Mouse (Mus musculus): Measurements from ENCODE around the gene Fam183b.
"Not testable (repeated sequence)": the region's sequence is repeated elsewhere in the genome, so short reads cannot be mapped to it uniquely, and the experiment has no call there.

The Fam183b gene

DNA sequence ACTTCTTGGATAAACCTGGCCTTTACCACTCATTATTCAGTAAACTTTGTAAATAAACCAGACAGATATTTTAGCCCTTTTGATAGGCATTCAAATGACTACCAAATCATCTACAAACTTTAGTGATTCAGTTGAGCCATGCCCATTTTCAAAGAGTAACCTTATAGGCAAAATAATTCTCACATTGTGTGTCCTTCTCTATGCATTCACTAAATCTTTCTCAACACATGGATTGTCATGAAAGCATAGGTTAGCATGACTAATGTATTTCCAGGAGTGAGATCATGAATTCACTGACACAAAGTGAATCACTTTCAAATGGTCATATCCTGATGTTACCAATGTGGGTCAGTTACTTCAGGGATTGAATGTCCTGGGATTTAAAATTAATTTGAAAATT is 28.9 kb downstream of the Fam183b start, which contains the start of gene Olfr315:
TSS of gene Olfr315 (plus strand) at position 301 of the 400 bp plus-strand sequence.
- DNase-seq (ENCODE audit: low spot score), result no peak

DNA sequence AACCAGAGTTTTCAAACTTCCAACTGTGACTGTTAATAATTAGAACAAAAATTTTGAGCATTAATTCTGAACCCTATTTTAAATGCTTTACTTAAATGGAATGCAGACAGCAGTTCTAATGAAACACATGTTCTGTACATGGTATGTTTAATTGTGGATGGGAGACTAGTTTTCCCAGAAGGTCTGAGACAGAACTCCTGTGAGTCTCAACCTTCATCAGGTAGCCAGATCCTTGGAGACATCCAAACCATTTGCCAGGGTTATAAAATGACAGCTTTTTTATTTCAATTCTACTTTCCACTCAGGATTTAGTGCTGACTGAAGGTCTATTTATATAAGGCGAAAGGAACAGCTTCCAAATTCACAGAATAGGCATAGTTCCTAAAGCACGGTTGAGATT is 49.3 kb downstream of the Fam183b start, which contains the start of gene Olfr316:
TSS of gene Olfr316 (plus strand) at position 301 of the 400 bp plus-strand sequence.
- DNase-seq (ENCODE audit: low spot score), result no peak

DNA sequence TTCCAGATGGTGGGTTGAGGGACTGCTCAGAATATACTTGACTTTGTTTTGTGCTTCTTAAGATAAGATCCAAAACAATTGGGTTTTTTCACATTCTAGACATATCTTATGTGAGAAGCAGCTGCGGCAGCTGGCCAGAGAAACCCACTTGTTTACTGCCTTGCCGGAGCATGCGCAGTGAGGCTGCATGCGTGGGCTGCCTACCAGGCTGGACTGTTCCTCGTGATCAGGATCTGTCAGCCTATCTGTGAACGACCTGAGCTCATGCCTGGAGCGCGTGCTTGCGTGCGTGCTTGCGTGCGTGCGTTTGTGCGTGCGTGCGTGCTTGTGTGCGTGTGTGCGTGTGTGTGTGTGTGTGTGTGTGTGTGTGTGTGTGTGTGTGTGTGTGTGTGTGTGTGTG is 50.7 kb downstream of the Fam183b start:
- DNase-seq (ENCODE audit: low spot score), result not testable (repeated sequence)

All from yolk sac, embryonic 10.5 days (tissue).